Mouse (Mus musculus) limb, embryonic 15.5 days (tissue): ENCODE data around the gene Slc45a3. TPM values are rescaled to one million over a fixed set of nuclear protein-coding genes. Genes with fewer than 3 reads are reported as not detected.

ENCODE experiments used
- ATAC-seq: fragments of 200-750 bp; cut with Nextera tagmentation; 2 replicates; pipeline ENCODE4 v1.8.0; 2017; ENCODE audit warnings: low read depth, moderate TSS enrichment; ENCODE audit not compliant: insufficient number of reproducible peaks, low FRiP score, low TSS enrichment
- H3K27ac ChIP-seq: fragments of 300-500 bp; sonication (generic); 2 replicates; pipeline ENCODE4 v1.5.1; 2015; ENCODE audit warnings: moderate library complexity, mild to moderate bottlenecking, inconsistent platforms
- H3K27me3 ChIP-seq: fragments of 300-500 bp; sonication (generic); 2 replicates; pipeline ENCODE4 v1.6.1; 2015; ENCODE audit warnings: inconsistent platforms
- H3K36me3 ChIP-seq: fragments of 300-500 bp; sonication (generic); 2 replicates; pipeline ENCODE4 v1.6.1; 2015; ENCODE audit warnings: inconsistent platforms
- H3K4me1 ChIP-seq: fragments of 300-500 bp; sonication (generic); 2 replicates; pipeline ENCODE4 v1.6.1; 2015; ENCODE audit warnings: inconsistent platforms
- H3K4me2 ChIP-seq: fragments of 300-500 bp; sonication (generic); 2 replicates; pipeline ENCODE4 v1.6.1; 2015; ENCODE audit warnings: mild to moderate bottlenecking, inconsistent platforms
- H3K4me3 ChIP-seq: fragments of 300-500 bp; sonication (generic); 2 replicates; pipeline ENCODE4 v1.5.1; 2015; ENCODE audit warnings: mild to moderate bottlenecking, inconsistent platforms
- H3K9ac ChIP-seq: fragments of 300-500 bp; sonication (generic); 2 replicates; pipeline ENCODE4 v1.6.1; 2015; ENCODE audit warnings: inconsistent platforms
- H3K9me3 ChIP-seq: fragments of 300-500 bp; sonication (generic); 2 replicates; pipeline ENCODE4 v1.6.1; 2016; ENCODE audit warnings: inconsistent platforms
- WGBS: fragments of 180-500 bp; shearing (Covaris S2); methylation state at CpG from one replicate; pipeline ENCODE4 v1.1.7; 2015; 5-methylcytosine and 5-hydroxymethylcytosine counted together
- polyA plus RNA-seq: library from polyadenylated mRNA; unstranded; fragments of >200 nt; fragmentation: Nextera tagmentation; extraction: Ambion mirVana; gene quantifications from 2 replicates; pipeline ENCODE4 v1.2.1, GENCODE M21; 2015

The Slc45a3 gene
- polyA plus RNA-seq, 1 experiment from 2014 or later, result 14.2 TPM

DNA sequence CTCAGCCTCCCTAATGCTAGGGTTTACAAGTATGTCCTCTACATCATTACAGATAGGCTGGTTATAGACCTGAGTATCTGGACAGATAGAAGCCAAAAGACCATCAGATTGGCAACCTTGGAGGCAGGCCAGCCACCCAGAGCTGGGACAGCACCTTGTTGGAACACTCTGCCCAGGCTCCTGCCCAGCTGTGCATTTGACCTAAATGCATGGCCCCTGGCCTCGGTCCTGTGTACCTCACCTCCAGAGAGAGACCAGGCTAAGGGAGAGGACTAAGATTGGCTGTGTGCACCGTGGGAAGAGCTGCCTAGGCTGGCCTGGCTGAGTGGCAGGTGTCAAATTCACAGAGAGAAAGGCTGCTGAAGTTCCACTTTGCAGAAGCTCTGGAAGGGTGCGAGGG lies 5.8 kb downstream of the Slc45a3 start:
- Histone ChIP-seq H3K36me3 (no peaks in the 10 kb centered on the region), H3K4me3 (no peak overlapping the region), H3K9me3 (no peaks in the 10 kb centered on the region), H3K4me2 (no peak overlapping the region), H3K9ac (no peak overlapping the region), H3K27me3 (peaks cover 26% of the 10 kb centered on the region), H3K27ac (no peak overlapping the region), H3K4me1 (peaks cover 27% of the 10 kb centered on the region)
- ATAC-seq, result no peak
- WGBS, result 39% methylated on average over 3 of the region's 3 CpGs

DNA sequence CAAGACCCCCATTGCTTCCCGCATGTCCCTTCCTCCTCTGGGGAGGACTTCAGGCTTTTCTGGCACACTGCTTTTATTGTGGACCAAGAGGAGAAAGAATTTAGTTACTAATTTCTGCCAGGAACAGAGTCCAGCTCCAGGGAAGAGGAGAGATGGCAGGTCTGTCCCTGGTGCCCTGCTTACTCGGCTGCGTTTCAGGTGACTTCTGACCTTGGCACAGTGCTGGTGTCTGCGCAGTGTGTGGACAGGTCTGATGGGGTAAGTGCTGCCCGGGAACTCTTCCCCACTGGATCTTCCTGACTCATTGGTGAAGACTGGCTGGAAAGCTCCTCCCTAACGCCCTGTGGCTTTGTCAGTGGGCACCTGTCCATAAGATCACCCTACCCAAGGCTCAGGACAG lies 6.2 kb downstream of the Slc45a3 start:
- Histone ChIP-seq H3K4me1 (peaks cover 23% of the 10 kb centered on the region), H3K9me3 (no peaks in the 10 kb centered on the region), H3K36me3 (no peaks in the 10 kb centered on the region), H3K4me2 (no peak overlapping the region), H3K9ac (no peak overlapping the region), H3K4me3 (no peak overlapping the region), H3K27ac (no peak overlapping the region), H3K27me3 (peaks cover 21% of the 10 kb centered on the region)
- 75% methylated on average over 6 of the region's 6 CpGs for WGBS
- no peak for ATAC-seq

GRCm38 (mm10) chr1:131969825-131970224 lies 7.1 kb downstream of the Slc45a3 start:
- Histone ChIP-seq H3K36me3 (no peaks in the 10 kb centered on the region), H3K4me2 (no peak overlapping the region), H3K4me1 (peaks cover 20% of the 10 kb centered on the region), H3K9ac (no peak overlapping the region), H3K4me3 (no peak overlapping the region), H3K27me3 (peaks cover 13% of the 10 kb centered on the region), H3K27ac (no peak overlapping the region), H3K9me3 (no peaks in the 10 kb centered on the region)
- no peak for ATAC-seq
- WGBS, result 58% methylated on average over 4 of the region's 4 CpGs

DNA sequence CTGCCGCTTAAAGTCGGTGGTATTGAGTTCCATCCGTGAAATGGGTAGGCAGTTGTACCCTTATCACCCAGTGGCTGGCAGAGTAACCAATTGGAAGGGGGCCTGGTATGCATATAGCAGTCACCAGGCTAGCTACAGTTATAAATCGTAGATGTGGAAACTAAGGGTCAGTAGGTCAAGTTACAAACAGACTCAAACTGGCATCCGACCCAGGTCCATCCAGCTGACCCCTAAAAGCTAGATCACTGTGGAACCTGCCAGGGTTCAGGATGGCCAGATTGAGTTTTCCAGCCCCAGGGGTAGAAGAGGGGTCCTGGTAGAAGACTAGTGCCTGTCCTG lies 7.5 kb downstream of the Slc45a3 start:
- Histone ChIP-seq H3K9ac (no peak overlapping the region), H3K4me2 (0 out of 2 replicates have a peak overlapping the region, but pooled peaks have one; percentile 13), H3K9me3 (no peaks in the 10 kb centered on the region), H3K36me3 (no peaks in the 10 kb centered on the region), H3K27ac (no peak overlapping the region), H3K4me3 (no peak overlapping the region), H3K4me1 (peaks cover 20% of the 10 kb centered on the region), H3K27me3 (peaks cover 10% of the 10 kb centered on the region; the same call in 1 of the 2 replicates)
- ATAC-seq, result no peak
- 44% methylated on average over 5 of the region's 5 CpGs for WGBS

DNA sequence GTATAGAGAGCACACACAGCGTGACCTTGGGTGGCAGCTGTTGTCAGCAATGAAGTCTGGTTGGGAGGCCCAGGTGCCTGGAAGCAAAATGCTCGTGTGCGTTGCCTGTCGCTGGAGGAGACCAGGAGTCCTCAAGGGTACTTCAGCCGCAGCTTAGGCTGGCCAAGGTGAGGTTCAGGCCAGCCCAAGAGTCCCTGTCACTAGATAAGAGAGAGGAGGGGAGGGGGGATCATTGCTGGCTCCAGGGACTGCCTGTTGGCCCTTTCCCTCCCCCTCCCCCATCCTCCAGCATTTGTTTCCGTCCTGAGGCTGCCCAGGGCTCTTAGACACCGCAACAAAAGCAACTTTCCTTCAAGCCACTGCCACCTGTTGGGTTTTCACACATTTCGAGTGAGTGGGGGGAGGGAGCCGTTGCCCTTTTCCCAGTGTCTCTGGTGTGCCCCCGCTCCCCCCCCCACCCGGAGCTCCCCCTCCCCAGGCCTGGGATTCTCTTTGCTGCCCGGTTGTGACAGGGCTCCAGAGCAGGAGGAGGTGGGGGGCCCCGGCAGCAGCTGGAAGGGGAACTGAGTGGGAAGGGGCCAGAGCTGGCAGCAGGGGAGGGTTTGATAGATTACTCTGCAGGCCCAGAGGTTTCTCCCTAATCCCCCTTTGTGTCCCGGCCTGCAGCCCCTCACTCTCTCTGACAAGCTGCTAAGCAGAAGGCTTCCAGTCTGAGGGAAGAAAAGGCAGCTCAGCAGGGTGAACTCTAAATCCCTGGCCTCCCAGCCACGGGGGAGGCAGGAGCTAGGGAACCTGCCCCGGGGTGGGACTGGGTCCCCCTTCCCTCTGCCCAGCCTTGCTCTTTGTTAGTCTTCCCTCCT lies 8.1 kb downstream of the Slc45a3 start:
- Histone ChIP-seq H3K27me3 (peaks cover 6% of the 10 kb centered on the region; the same call in 1 of the 2 replicates), H3K4me1 (peaks cover 20% of the 10 kb centered on the region), H3K4me3 (no peak overlapping the region), H3K9me3 (no peaks in the 10 kb centered on the region), H3K36me3 (no peaks in the 10 kb centered on the region), H3K4me2 (peak overlapping the region; percentile 13; the same call in 1 of the 2 replicates), H3K27ac (no peak overlapping the region), H3K9ac (no peak overlapping the region)
- WGBS, result 21% methylated on average over 16 of the region's 16 CpGs
- ATAC-seq, result no peak

GRCm38 (mm10) chr1:131971771-131972497 lies 9.2 kb downstream of the Slc45a3 start:
- Histone ChIP-seq H3K4me2 (no peak overlapping the region), H3K36me3 (no peaks in the 10 kb centered on the region), H3K27ac (no peak overlapping the region), H3K27me3 (no peaks in the 10 kb centered on the region), H3K9me3 (no peaks in the 10 kb centered on the region), H3K9ac (no peak overlapping the region), H3K4me1 (peaks cover 20% of the 10 kb centered on the region), H3K4me3 (no peak overlapping the region)
- ATAC-seq, result no peak
- WGBS, result 34% methylated on average over 15 of the region's 15 CpGs

- Histone ChIP-seq H3K36me3 (no peaks in the 10 kb centered on the region), H3K4me1 (peaks cover 20% of the 10 kb centered on the region), H3K27me3 (no peaks in the 10 kb centered on the region), H3K4me2 (no peak overlapping the region), H3K27ac (no peak overlapping the region), H3K9me3 (no peaks in the 10 kb centered on the region), H3K9ac (no peak overlapping the region), H3K4me3 (no peak overlapping the region)
- ATAC-seq, result no peak
- WGBS, result 41% methylated on average over 13 of the region's 13 CpGs
Measured at GRCm38 (mm10) chr1:131972498-131973334, 9.9 kb downstream of the Slc45a3 start.

DNA sequence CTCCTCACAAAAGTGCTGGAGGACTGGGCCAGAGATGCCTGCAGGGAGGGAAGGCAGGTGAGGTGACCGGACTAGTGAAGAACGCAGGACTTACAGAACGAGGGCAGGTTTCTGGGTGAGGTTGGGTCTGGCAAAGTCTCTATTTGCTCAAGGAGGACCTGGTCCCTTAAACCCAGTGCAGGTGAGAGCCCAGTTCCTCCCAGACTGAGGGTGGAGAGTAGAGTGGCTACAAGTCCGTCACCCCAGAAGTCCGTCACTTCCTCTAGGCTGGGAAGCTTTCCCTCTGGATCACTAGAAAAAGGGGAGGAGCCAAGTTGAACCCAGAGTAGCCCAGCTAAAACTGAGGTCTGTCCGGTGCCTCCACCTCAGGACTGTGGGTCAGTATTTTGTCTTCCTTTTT lies 11.2 kb downstream of the Slc45a3 start:
- Histone ChIP-seq H3K9ac (no peak overlapping the region), H3K4me2 (no peak overlapping the region), H3K4me1 (peaks cover 20% of the 10 kb centered on the region), H3K27me3 (no peaks in the 10 kb centered on the region), H3K27ac (no peak overlapping the region), H3K4me3 (no peak overlapping the region), H3K9me3 (no peaks in the 10 kb centered on the region), H3K36me3 (no peaks in the 10 kb centered on the region)
- ATAC-seq, result no peak
- 76% methylated on average over 6 of the region's 6 CpGs for WGBS

DNA sequence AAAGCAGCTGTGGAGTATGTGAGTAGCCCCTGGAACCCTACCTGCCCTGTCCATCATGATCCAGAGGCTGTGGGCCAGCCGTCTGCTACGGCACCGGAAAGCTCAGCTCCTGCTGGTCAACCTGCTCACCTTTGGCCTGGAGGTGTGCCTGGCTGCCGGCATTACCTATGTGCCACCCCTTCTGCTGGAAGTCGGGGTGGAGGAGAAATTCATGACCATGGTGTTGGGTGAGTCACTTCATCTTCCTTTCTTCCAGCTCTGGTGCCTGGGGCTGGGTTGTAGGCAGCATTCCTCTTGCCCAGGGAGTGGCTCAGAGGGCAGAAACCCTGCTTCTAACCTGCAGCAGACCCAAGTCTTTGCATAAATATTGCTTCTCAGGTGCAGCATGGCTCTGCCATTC lies 14.1 kb downstream of the Slc45a3 start:
- 79% methylated on average over 5 of the region's 5 CpGs for WGBS
- no peak overlapping the region for H3K9ac ChIP-seq
- no peaks in the 10 kb centered on the region for H3K9me3 ChIP-seq
- no peak overlapping the region for H3K27ac ChIP-seq
- H3K4me2 ChIP-seq, result no peak overlapping the region
- ATAC-seq, result no peak
- no peak overlapping the region for H3K4me3 ChIP-seq
- no peaks in the 10 kb centered on the region for H3K36me3 ChIP-seq
- H3K27me3 ChIP-seq, result no peaks in the 10 kb centered on the region
- H3K4me1 ChIP-seq, result peaks cover 9% of the 10 kb centered on the region; the same call in 1 of the 2 replicates

DNA sequence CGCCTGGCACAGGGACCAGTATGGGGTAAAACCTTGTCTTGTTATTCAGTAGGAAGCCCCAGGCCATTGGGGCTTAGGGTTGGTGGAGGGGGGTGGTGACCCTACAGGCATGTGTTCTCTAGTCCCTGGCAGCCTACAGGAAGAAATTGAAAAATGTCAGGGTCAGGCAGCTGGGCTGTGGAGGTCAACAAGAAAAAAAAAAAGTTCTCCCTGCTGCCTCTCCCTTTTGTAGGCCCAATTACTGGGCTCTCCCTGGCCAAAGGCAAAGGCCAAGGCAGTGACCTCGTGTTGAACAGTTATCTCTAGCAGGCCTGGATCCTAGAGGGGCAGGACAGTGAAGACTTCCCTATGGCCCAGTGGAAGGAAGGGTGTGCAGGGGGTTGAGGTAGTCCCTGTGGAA lies 17.7 kb downstream of the Slc45a3 start:
- no peak overlapping the region for H3K4me3 ChIP-seq
- H3K27me3 ChIP-seq, result no peaks in the 10 kb centered on the region
- no peak overlapping the region for H3K9ac ChIP-seq
- no peak overlapping the region for H3K4me2 ChIP-seq
- no peaks in the 10 kb centered on the region for H3K4me1 ChIP-seq
- no peaks in the 10 kb centered on the region for H3K9me3 ChIP-seq
- WGBS, result 37% methylated on average over 2 of the region's 2 CpGs
- no peak for ATAC-seq
- no peak overlapping the region for H3K27ac ChIP-seq
- no peaks in the 10 kb centered on the region for H3K36me3 ChIP-seq

- no peaks in the 10 kb centered on the region for H3K27me3 ChIP-seq
- 50% methylated on average over 12 of the region's 12 CpGs for WGBS
- H3K27ac ChIP-seq, result no peak overlapping the region
- no peaks in the 10 kb centered on the region for H3K4me1 ChIP-seq
- H3K9me3 ChIP-seq, result no peaks in the 10 kb centered on the region
- H3K4me3 ChIP-seq, result no peak overlapping the region
- H3K9ac ChIP-seq, result no peak overlapping the region
- ATAC-seq, result peak; percentile 46; the same call in 1 of the 2 replicates
- H3K36me3 ChIP-seq, result no peaks in the 10 kb centered on the region
- H3K4me2 ChIP-seq, result no peak overlapping the region
Measured at GRCm38 (mm10) chr1:131981378-131982013, 18.7 kb downstream of the Slc45a3 start.
